In genomic region chr14:17410752-17411151, GRCm38 (mm10) we compare ENCODE assay signal across 12 mouse cellular contexts.
A peak's percentile ranks its signal among the peaks of the same experiment; 100 is the strongest.
DNase-seq lines count a peak whose midpoint lies in the region; ATAC-seq lines count a peak whose summit lies in the region.
"Had no signal": no experiment of that assay in that cellular context is flagged by ENCODE, and none has a peak within 500 bp of the region (broad histone marks: within the 10 kb centered on the region; RNA-seq: fewer than 3 reads in every experiment).

No protein-coding gene starts in this region.

- intact Hi-C loops in gastrocnemius, postnatal 36 days (cut with DNase I): no loop called here

- ATAC-seq in forebrain, embryonic 12.5 days (ENCODE audit: low FRiP score): peak; percentile 39; the same call in 1 of the 2 replicates
- ATAC-seq in granulocyte monocyte progenitor cell, adult 5-6 weeks (replicated peaks; ENCODE audit: poor library complexity, severe bottlenecking): peak; percentile 77
- no peak for ATAC-seq in midbrain, embryonic 16.5 days

- no peaks in the 10 kb centered on the region for H3K27me3 ChIP-seq in forebrain, embryonic 12.5 days
- H3K27me3 ChIP-seq in forebrain, embryonic 10.5 days (ENCODE audit: poor library complexity, severe bottlenecking): no peaks in the 10 kb centered on the region
- H3K27me3 ChIP-seq in midbrain, embryonic 16.5 days (ENCODE audit: control insufficient read depth, insufficient read depth, low read depth, low read length): no peaks in the 10 kb centered on the region

- H3K36me3 ChIP-seq in forebrain, embryonic 12.5 days (replicated peaks): no peaks in the 10 kb centered on the region
- no peaks in the 10 kb centered on the region for H3K36me3 ChIP-seq in forebrain, embryonic 10.5 days (replicated peaks)
- no peaks in the 10 kb centered on the region for H3K36me3 ChIP-seq in midbrain, embryonic 16.5 days (ENCODE audit: control insufficient read depth, insufficient read depth, low read length)
- H3K36me3 ChIP-seq: midbrain, embryonic 10.5 days had no signal

- H3K4me2 ChIP-seq in forebrain, embryonic 12.5 days: no peak overlapping the region
- no peak overlapping the region for H3K4me2 ChIP-seq in midbrain, embryonic 16.5 days (ENCODE audit: low read length)

- H3K9me3 ChIP-seq in forebrain, embryonic 12.5 days: no peaks in the 10 kb centered on the region
- no peaks in the 10 kb centered on the region for H3K9me3 ChIP-seq in forebrain, embryonic 10.5 days
- no peaks in the 10 kb centered on the region for H3K9me3 ChIP-seq in midbrain, embryonic 16.5 days (replicated peaks; ENCODE audit: control insufficient read depth, low read length, poor library complexity, severe bottlenecking)
- H3K9me3 ChIP-seq: midbrain, embryonic 10.5 days had no signal

- H3K27ac ChIP-seq in forebrain, embryonic 12.5 days: no peak overlapping the region
- no peak overlapping the region for H3K27ac ChIP-seq in forebrain, embryonic 10.5 days
- H3K27ac ChIP-seq in midbrain, embryonic 16.5 days (ENCODE audit: low read length): no peak overlapping the region
- H3K27ac ChIP-seq: midbrain, embryonic 10.5 days had no signal

- H3K4me3 ChIP-seq in forebrain, embryonic 12.5 days (replicated peaks): no peak overlapping the region
- H3K4me3 ChIP-seq in forebrain, embryonic 10.5 days: no peak overlapping the region
- H3K4me3 ChIP-seq in midbrain, embryonic 16.5 days (ENCODE audit: low read depth, low read length): no peak overlapping the region
- H3K4me3 ChIP-seq: midbrain, embryonic 10.5 days had no signal

- no peak overlapping the region for H3K9ac ChIP-seq in forebrain, embryonic 12.5 days
- no peak overlapping the region for H3K9ac ChIP-seq in midbrain, embryonic 16.5 days (ENCODE audit: low read depth, low read length)

- no peak for DNase-seq in forebrain, embryonic 10.5 days (ENCODE audit: extremely low spot score, low spot score)
- DNase-seq in 416B (ENCODE audit: low read depth): peak; percentile 50
- peak; percentile 20 to 31 for DNase-seq in lung, postnatal 4 days
- DNase-seq in gastrocnemius, postnatal 36 days: no peak
- DNase-seq in gastrocnemius, adult 18-20 months (ENCODE audit: low spot score): no peak
- DNase-seq: adrenal gland, postnatal 25 days; cerebellum, postnatal 10 days; kidney, postnatal 36 days had no signal

- H3K4me1 ChIP-seq in forebrain, embryonic 12.5 days: no peaks in the 10 kb centered on the region
- peaks cover 13% of the 10 kb centered on the region for H3K4me1 ChIP-seq in forebrain, embryonic 10.5 days
- no peaks in the 10 kb centered on the region for H3K4me1 ChIP-seq in midbrain, embryonic 16.5 days (ENCODE audit: control insufficient read depth, insufficient read depth, low read length)

- 27% methylated on average over 3 of the region's 3 CpGs for WGBS in forebrain, embryonic 12.5 days
- 34% methylated on average over 3 of the region's 3 CpGs for WGBS in forebrain, embryonic 10.5 days
- WGBS in midbrain, embryonic 16.5 days: 37% methylated on average over 3 of the region's 3 CpGs

Comparison
In these comparisons a context has a peak if more than half of its experiments do, and no peak if none do; other contexts are left out.
1. DNase-seq: peak in 416B (single experiment) and lung, postnatal 4 days (2 of 2); none in forebrain, embryonic 10.5 days (single experiment), gastrocnemius, postnatal 36 days (0 of 2) and gastrocnemius, adult 18-20 months (single experiment).